In the genomic region with DNA sequence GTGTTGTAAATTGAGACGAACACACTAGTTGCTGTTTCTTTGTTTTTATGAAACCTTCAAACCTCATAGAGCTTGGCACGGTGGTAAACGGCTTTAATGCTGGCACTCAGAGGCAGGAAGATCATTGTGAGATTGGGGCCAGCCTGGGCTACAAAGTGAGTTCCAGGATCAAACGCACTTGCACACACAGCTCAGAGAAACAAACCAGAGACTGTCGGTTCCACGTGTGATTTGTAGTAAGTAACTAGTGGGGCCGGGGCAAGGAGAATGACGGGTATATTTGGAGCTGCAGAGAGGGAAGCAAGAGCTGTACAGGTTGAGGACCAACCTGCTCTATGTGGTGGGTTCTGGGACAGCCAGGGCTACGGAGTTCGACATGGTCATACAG, we compare ENCODE assay signal across 8 mouse cellular contexts. TPM values are rescaled to one million over a fixed set of nuclear protein-coding genes. Genes with fewer than 3 reads are reported as not detected.
DNase-seq lines count a peak whose midpoint lies in the region; ATAC-seq and TF ChIP-seq lines count a peak whose summit lies in the region.

No protein-coding gene starts in this region.

- H3K4me1 ChIP-seq in liver, adult 2 months (ENCODE audit: control insufficient read depth, insufficient read depth, low read length): peaks cover 12% of the 10 kb centered on the region
- H3K4me1 ChIP-seq in embryonic facial prominence, embryonic 12.5 days: peaks cover 26% of the 10 kb centered on the region
- H3K4me1 ChIP-seq in limb, embryonic 10.5 days: peaks cover 34% of the 10 kb centered on the region
- peaks cover 30% of the 10 kb centered on the region for H3K4me1 ChIP-seq in neural tube, embryonic 14.5 days (ENCODE audit: control insufficient read depth, insufficient read depth, low read length)

- peak overlapping the region; percentile 81 for H3K4me3 ChIP-seq in liver, adult 2 months (ENCODE audit: insufficient read depth, low read depth, low read length)
- H3K4me3 ChIP-seq in embryonic facial prominence, embryonic 12.5 days: peak overlapping the region; percentile 89
- peak overlapping the region; percentile 90 for H3K4me3 ChIP-seq in limb, embryonic 10.5 days
- H3K4me3 ChIP-seq in neural tube, embryonic 14.5 days (ENCODE audit: low read depth, low read length): peak overlapping the region; percentile 93

- H3K9me3 ChIP-seq in embryonic facial prominence, embryonic 12.5 days: no peaks in the 10 kb centered on the region
- H3K9me3 ChIP-seq in limb, embryonic 10.5 days (replicated peaks): no peaks in the 10 kb centered on the region
- no peaks in the 10 kb centered on the region for H3K9me3 ChIP-seq in neural tube, embryonic 14.5 days (ENCODE audit: control insufficient read depth, low read length)

- DNase-seq in liver, adult 2 months (ENCODE audit: extremely low read depth, low read depth, low spot score): no peak
- no peak for DNase-seq in liver
- DNase-seq in limb, embryonic 10.5 days (ENCODE audit: low spot score): peak; percentile 42
- no peak for DNase-seq in gastrocnemius, postnatal 4 days (ENCODE audit: low spot score in 2 of 2)
- DNase-seq in layer of hippocampus, adult 11-12 months (ENCODE audit: low spot score): no peak
- no peak for DNase-seq in cerebellum, postnatal 14 days

- no peaks in the 10 kb centered on the region for H3K36me3 ChIP-seq in liver, adult 2 months (ENCODE audit: control insufficient read depth, insufficient read depth, low read length)
- no peaks in the 10 kb centered on the region for H3K36me3 ChIP-seq in embryonic facial prominence, embryonic 12.5 days
- H3K36me3 ChIP-seq in limb, embryonic 10.5 days: peaks cover 6% of the 10 kb centered on the region; the same call in 1 of the 2 replicates
- H3K36me3 ChIP-seq in neural tube, embryonic 14.5 days (ENCODE audit: control insufficient read depth, insufficient read depth, low read length): no peaks in the 10 kb centered on the region

- H3K79me2 ChIP-seq in liver, adult 2 months (ENCODE audit: control insufficient read depth, insufficient read depth, low read length): peaks cover 19% of the 10 kb centered on the region; the same call in 1 of the 2 replicates

- TF ChIP-seq POLR2A in liver, adult 2 months (IDR thresholded peaks at IDR 0.05; ENCODE audit: extremely low read depth, insufficient read depth, low read length): no peak

- H3K27me3 ChIP-seq in liver, adult 2 months (ENCODE audit: control insufficient read depth, insufficient read depth, low read length): no peaks in the 10 kb centered on the region
- H3K27me3 ChIP-seq in embryonic facial prominence, embryonic 12.5 days: no peaks in the 10 kb centered on the region
- no peaks in the 10 kb centered on the region for H3K27me3 ChIP-seq in limb, embryonic 10.5 days (ENCODE audit: low read depth, poor library complexity, severe bottlenecking)
- H3K27me3 ChIP-seq in neural tube, embryonic 14.5 days (ENCODE audit: control insufficient read depth, insufficient read depth, low read length): no peaks in the 10 kb centered on the region

- H3K4me2 ChIP-seq in embryonic facial prominence, embryonic 12.5 days (replicated peaks): peak overlapping the region; percentile 51
- H3K4me2 ChIP-seq in neural tube, embryonic 14.5 days (ENCODE audit: low read depth, low read length): peak overlapping the region; percentile 71

- ATAC-seq in embryonic facial prominence, embryonic 12.5 days (ENCODE audit: insufficient number of reproducible peaks, insufficient read depth, low FRiP score, low TSS enrichment): no peak
- ATAC-seq in neural tube, embryonic 14.5 days (ENCODE audit: low read depth): no peak

- no peak for TF ChIP-seq CTCF in liver, adult 2 months (IDR thresholded peaks at IDR 0.05; ENCODE audit: low read depth, low read length)

- H3K9ac ChIP-seq in liver, adult 2 months (ENCODE audit: low read depth, low read length): peak overlapping the region; percentile 83
- H3K9ac ChIP-seq in embryonic facial prominence, embryonic 12.5 days: peak overlapping the region; percentile 93
- H3K9ac ChIP-seq in neural tube, embryonic 14.5 days (replicated peaks; ENCODE audit: low read depth, low read length): peak overlapping the region; percentile 97

- H3K27ac ChIP-seq in liver, adult 2 months (replicated peaks; ENCODE audit: insufficient read depth, low read depth, low read length): peak overlapping the region; percentile 92
- peak overlapping the region; percentile 96 for H3K27ac ChIP-seq in embryonic facial prominence, embryonic 12.5 days
- peak overlapping the region; percentile 97 for H3K27ac ChIP-seq in limb, embryonic 10.5 days
- H3K27ac ChIP-seq in neural tube, embryonic 14.5 days (ENCODE audit: low read depth, low read length): peak overlapping the region; percentile 97

- WGBS in liver, adult 2 months: 12% methylated on average over 10 of the region's 10 CpGs
- WGBS in embryonic facial prominence, embryonic 12.5 days: 39% methylated on average over 10 of the region's 10 CpGs
- WGBS in limb, embryonic 10.5 days: 46% methylated on average over 10 of the region's 10 CpGs
- 22% methylated on average over 10 of the region's 10 CpGs for WGBS in neural tube, embryonic 14.5 days

RNA-seq across cellular contexts. Expression of a gene that starts 0.9 kb away (rescaled TPM):
- total RNA-seq in liver, adult 2 months (2014; rRNA removed): 11.2 and 13.8 TPM in 2 replicates
- 12.1 and 17.0 TPM in 2 replicates for polyA plus RNA-seq in liver, adult 2 months (2012; rRNA removed)
- polyA plus RNA-seq in embryonic facial prominence, embryonic 12.5 days (2016; fragmentation: Nextera tagmentation; extraction: Ambion mirVana): 15.5 and 15.6 TPM in 2 replicates
- polyA plus RNA-seq in limb, embryonic 10.5 days (2016; fragmentation: Nextera tagmentation; extraction: Ambion mirVana): 9.9 and 10.1 TPM in 2 replicates
- polyA plus RNA-seq in neural tube, embryonic 14.5 days (2014; fragmentation: Nextera tagmentation; extraction: Ambion mirVana): 22.6 and 25.7 TPM in 2 replicates
- total RNA-seq in gastrocnemius, postnatal 4 days (2021): 10 to 100 TPM; 53.0 to 53.5 TPM

RNA-seq across cellular contexts. Expression of a gene that starts 52.4 kb away (rescaled TPM):
- 5.4 and 6.3 TPM in 2 replicates for total RNA-seq in liver, adult 2 months (2014; rRNA removed)
- 4.4 and 4.8 TPM in 2 replicates for polyA plus RNA-seq in liver, adult 2 months (2012; rRNA removed)
- 12.7 and 13.3 TPM in 2 replicates for polyA plus RNA-seq in embryonic facial prominence, embryonic 12.5 days (2016; fragmentation: Nextera tagmentation; extraction: Ambion mirVana)
- polyA plus RNA-seq in limb, embryonic 10.5 days (2016; fragmentation: Nextera tagmentation; extraction: Ambion mirVana): 9.3 and 10.4 TPM in 2 replicates
- polyA plus RNA-seq in neural tube, embryonic 14.5 days (2014; fragmentation: Nextera tagmentation; extraction: Ambion mirVana): 6.7 and 8.1 TPM in 2 replicates
- 10 to 100 TPM; 11.7 to 11.9 TPM for total RNA-seq in gastrocnemius, postnatal 4 days (2021)

RNA-seq across cellular contexts. Expression of a gene that starts 52.6 kb away (rescaled TPM):
- 7.0 and 8.3 TPM in 2 replicates for total RNA-seq in liver, adult 2 months (2014; rRNA removed)
- 4.3 and 4.7 TPM in 2 replicates for polyA plus RNA-seq in liver, adult 2 months (2012; rRNA removed)
- 14.6 TPM in 2 replicates for polyA plus RNA-seq in embryonic facial prominence, embryonic 12.5 days (2016; fragmentation: Nextera tagmentation; extraction: Ambion mirVana)
- 8.7 and 9.2 TPM in 2 replicates for polyA plus RNA-seq in limb, embryonic 10.5 days (2016; fragmentation: Nextera tagmentation; extraction: Ambion mirVana)
- polyA plus RNA-seq in neural tube, embryonic 14.5 days (2014; fragmentation: Nextera tagmentation; extraction: Ambion mirVana): 11.7 and 12.8 TPM in 2 replicates
- total RNA-seq in gastrocnemius, postnatal 4 days (2021): 10 to 100 TPM; 10.4 to 11.3 TPM
